Mouse (Mus musculus): ENCODE results near the gene Ctsk.

DNA sequence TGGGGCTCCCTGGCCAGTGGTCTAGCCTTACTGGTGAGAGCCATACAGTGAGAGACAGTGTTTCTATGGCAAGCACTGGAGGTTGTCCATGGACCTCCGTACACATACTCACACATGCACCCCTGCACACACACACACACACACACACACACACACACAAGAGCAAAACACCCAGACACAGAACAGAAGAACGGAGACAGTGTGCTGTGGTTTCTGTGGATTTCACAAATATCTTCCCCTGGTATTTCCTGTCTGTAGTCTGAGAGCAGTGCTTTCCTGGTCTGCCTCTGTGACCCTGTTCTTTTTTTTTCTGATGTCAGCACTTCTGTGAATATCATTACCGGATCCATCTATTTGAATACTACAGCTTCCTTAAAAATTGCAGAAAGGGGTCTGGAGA, 24.6 kb downstream of the Ctsk start:
- TF ChIP-seq CTCF (IDR thresholded peaks at IDR 0.05; ENCODE audit: extremely low read depth, insufficient read length, insufficient replicate concordance, low read depth, low read length) (no peak), POLR2A (IDR thresholded peaks at IDR 0.05; ENCODE audit: low read depth, low read length) (no peak)
